Comparison of ENCODE assay signal across 9 mouse cellular contexts in the genomic region with DNA sequence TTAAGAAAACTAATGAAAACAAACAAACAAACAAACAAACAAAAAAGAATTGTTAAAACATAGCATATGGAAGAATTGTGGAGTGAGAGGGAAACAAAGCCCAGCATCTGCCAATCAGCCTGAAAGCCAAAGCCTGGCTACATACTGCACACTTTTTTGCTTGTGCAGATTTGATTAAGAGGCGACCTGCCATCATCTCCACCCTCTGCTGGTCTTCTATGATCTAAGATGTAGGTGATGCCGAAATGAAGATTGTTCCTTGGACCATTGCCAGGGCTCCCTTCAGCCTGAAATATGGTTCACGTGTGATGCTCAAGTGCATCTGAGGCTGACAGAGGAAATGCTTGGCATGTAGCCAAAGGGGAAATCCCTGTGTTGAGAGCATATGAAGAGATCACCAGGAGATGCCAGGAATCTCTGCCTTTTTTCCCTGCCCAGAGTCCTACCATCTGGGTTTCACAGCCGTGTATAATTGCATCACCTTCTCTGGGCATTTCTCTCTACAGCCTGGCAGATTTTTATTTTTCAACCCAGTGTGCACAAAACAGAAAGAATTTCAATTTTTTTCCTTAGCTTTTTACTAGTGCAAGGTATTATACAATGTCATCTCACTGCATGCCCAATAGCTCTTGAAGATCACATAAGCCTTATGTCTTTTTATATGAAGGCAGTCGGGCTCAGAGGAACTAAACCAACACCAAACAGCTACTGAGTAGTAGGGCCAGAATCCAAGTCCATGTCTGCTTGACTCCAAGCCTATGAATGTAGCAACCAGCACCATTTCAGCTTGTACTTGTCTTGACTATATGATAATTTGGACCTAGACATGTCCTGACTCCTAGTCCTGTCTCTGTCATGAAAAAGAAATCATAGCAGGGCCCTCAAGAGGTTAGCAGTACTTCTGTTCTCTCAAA. TPM values are rescaled to one million over a fixed set of nuclear protein-coding genes. Genes with fewer than 3 reads are reported as not detected.
DNase-seq lines count a peak whose midpoint lies in the region; ATAC-seq lines count a peak whose summit lies in the region.
"Had no signal": no experiment of that assay in that cellular context is flagged by ENCODE, and none has a peak within 500 bp of the region (broad histone marks: within the 10 kb centered on the region; RNA-seq: fewer than 3 reads in every experiment).

No protein-coding gene starts in this region.

- H3K4me1 ChIP-seq in hindbrain, embryonic 14.5 days (replicated peaks; ENCODE audit: control insufficient read depth, insufficient read depth, low read length), result 0 out of 2 replicates have a peak, but pooled peaks cover 10% of the 10 kb centered on the region
- H3K4me1 ChIP-seq in hindbrain, embryonic 10.5 days (replicated peaks), result peaks cover 5% of the 10 kb centered on the region; the same call in 1 of the 2 replicates

- peak; percentile 75 for DNase-seq in hindbrain, embryonic 14.5 days (ENCODE audit: low spot score)
- no peak for DNase-seq in hindbrain, embryonic 10.5 days (ENCODE audit: low spot score)
- peak; percentile 50 for DNase-seq in 3T3-L1 (ENCODE audit: low read depth, low spot score)
- peak; percentile 46 for DNase-seq in adipocyte (ENCODE audit: low spot score)
- peak; percentile 5 to 19 for DNase-seq in layer of hippocampus, adult 8-10 months (ENCODE audit: low spot score in 2 of 2)
- no peak for DNase-seq in c-Kit-positive CD71-positive TER-119-positive erythroid progenitor cells, embryonic 14.5 days (ENCODE audit: low spot score)

- 40% methylated on average over 5 of the region's 5 CpGs for WGBS in hindbrain, embryonic 14.5 days
- whole genome bisulfite sequencing in hindbrain, embryonic 10.5 days, result 79% methylated on average over 5 of the region's 5 CpGs

- H3K9me3 ChIP-seq in hindbrain, embryonic 14.5 days (ENCODE audit: control insufficient read depth, low read length), result no peaks in the 10 kb centered on the region
- H3K9me3 ChIP-seq in hindbrain, embryonic 10.5 days, result no peaks in the 10 kb centered on the region

- no peak overlapping the region for H3K27ac ChIP-seq in hindbrain, embryonic 14.5 days
- H3K27ac ChIP-seq in hindbrain, embryonic 10.5 days, result no peak overlapping the region
- H3K27ac ChIP-seq: macrophage had no signal

- no peak overlapping the region for H3K9ac ChIP-seq in hindbrain, embryonic 14.5 days

- H3K27me3 ChIP-seq in hindbrain, embryonic 14.5 days (ENCODE audit: control insufficient read depth, insufficient read depth, low read length), result no peaks in the 10 kb centered on the region
- H3K27me3 ChIP-seq in hindbrain, embryonic 10.5 days (ENCODE audit: insufficient read depth, poor library complexity, severe bottlenecking), result no peaks in the 10 kb centered on the region

- ATAC-seq in hindbrain, embryonic 14.5 days (ENCODE audit: low FRiP score), result peak; percentile 63; the same call in 1 of the 2 replicates
- no peak for ATAC-seq in activated CD4-positive, CD25-positive, alpha-beta regulatory T cell, adult 4 months

- no peaks in the 10 kb centered on the region for H3K36me3 ChIP-seq in hindbrain, embryonic 14.5 days (replicated peaks; ENCODE audit: control insufficient read depth, insufficient read depth)
- H3K36me3 ChIP-seq in hindbrain, embryonic 10.5 days, result no peaks in the 10 kb centered on the region

- H3K4me2 ChIP-seq in hindbrain, embryonic 14.5 days (replicated peaks), result no peak overlapping the region

- no peak overlapping the region for H3K4me3 ChIP-seq in hindbrain, embryonic 14.5 days (replicated peaks; ENCODE audit: low read length)
- no peak overlapping the region for H3K4me3 ChIP-seq in hindbrain, embryonic 10.5 days

RNA-seq across cellular contexts. Expression of a gene that starts 2.0 kb away (rescaled TPM):
- 0.13 and 0.18 TPM in 2 replicates for polyA plus RNA-seq in hindbrain, embryonic 14.5 days (2014; fragmentation: Nextera tagmentation; extraction: Ambion mirVana)
- polyA plus RNA-seq in hindbrain, embryonic 10.5 days (2016; fragmentation: Nextera tagmentation; extraction: Ambion mirVana), result not detected in 2 replicates
- total RNA-seq in layer of hippocampus, adult 8-10 months (2022), result not detected
- polyA plus RNA-seq in activated CD4-positive, CD25-positive, alpha-beta regulatory T cell, adult 4 months (2017; shearing (Covaris generic)), result not detected
- total RNA-seq: gastrocnemius, adult 18-20 months had no signal

Comparison
In these comparisons a context has a peak if more than half of its experiments do, and no peak if none do; other contexts are left out.
1. DNase-seq: peak in hindbrain, embryonic 14.5 days (single experiment), 3T3-L1 (single experiment), adipocyte (single experiment) and layer of hippocampus, adult 8-10 months (2 of 2); none in hindbrain, embryonic 10.5 days (single experiment) and c-Kit-positive CD71-positive TER-119-positive erythroid progenitor cells, embryonic 14.5 days (single experiment).